Mouse (Mus musculus) CD4-positive helper T cell, adult 2 months (primary cell): ENCODE data around the gene Gm47995.

ENCODE experiments used
- DNase-seq: peaks from one replicate; pipeline ENCODE4 v3.0.0-alpha.2; 2012; ENCODE audit warnings: low read depth, missing footprints, low spot score

Gm47995 gene

DNA sequence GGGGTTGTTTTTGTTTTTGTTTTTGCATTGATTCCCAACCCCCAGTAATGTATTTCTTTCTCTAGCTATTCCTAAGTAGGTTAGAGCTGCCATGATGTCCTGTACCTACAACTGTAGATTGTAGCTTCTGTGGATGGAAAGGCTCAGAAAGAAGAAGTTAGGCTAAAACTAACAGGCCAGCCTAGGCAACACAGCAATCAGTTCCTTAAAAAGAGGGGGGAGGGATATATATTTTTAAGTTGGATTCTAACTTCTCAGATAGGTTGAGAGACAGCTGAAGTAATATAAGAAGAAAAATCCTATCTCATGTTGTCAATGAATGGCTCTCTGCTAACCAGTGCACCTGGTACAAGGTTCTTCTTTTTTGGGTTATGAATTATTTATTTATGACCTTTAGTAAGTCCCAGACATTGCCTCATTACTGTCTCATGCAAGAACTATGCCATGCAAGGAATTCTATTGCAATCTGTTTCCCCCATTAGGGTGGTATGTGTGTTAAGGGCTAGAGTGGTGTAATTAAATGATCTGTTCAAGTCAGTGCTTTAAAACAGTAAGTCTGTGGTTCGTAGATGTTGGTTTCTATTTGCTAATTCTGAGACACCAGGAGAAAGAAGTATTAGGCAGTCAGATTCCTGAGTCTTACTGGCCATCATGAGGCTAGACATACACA is 30.2 kb downstream of the Gm47995 start:
- DNase-seq = no peak

- DNase-seq = no peak
Observed at GRCm38 (mm10) chr1:151232346-151232745, 34.1 kb downstream of the Gm47995 start.

DNA sequence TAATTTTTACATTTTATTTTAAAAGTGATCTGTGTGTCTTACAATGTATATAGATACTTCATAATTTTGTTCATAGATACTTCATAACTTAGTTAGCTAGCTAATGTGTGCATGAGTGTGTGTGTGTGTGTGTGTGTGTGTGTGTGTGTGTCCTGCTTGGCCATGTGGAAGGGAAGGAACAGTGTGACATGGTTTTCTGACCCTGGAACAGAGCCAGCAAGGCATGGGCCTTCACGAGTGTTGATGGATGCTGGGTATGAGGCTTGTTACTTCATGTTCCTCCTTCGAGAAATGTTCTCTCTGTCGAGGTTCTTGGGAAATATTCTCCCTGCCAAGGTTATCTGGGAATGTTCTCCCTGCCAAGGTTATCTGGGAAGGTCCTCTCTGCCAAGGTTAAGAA is 35.5 kb downstream of the Gm47995 start:
- DNase-seq = no peak

DNA sequence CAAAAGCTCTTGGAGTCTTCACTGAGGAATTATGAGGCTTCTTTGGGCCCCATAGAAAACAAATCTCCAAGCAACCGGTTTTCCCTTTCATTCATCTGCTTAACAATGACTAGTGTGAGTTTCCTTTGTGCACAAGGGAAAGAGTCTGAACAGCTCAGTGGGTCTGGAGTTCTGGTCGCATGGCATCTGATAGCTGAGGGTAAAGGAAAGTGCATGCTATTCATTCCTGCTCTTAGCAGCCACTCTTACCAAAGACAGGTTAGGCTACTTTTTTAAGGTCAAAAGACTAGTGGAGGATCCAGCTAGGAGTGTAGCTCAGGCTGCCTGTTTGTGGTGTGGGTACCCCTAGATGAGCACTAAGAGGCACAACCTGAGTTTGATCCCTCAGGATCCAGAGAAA is 37.3 kb downstream of the Gm47995 start:
- DNase-seq = no peak

DNA sequence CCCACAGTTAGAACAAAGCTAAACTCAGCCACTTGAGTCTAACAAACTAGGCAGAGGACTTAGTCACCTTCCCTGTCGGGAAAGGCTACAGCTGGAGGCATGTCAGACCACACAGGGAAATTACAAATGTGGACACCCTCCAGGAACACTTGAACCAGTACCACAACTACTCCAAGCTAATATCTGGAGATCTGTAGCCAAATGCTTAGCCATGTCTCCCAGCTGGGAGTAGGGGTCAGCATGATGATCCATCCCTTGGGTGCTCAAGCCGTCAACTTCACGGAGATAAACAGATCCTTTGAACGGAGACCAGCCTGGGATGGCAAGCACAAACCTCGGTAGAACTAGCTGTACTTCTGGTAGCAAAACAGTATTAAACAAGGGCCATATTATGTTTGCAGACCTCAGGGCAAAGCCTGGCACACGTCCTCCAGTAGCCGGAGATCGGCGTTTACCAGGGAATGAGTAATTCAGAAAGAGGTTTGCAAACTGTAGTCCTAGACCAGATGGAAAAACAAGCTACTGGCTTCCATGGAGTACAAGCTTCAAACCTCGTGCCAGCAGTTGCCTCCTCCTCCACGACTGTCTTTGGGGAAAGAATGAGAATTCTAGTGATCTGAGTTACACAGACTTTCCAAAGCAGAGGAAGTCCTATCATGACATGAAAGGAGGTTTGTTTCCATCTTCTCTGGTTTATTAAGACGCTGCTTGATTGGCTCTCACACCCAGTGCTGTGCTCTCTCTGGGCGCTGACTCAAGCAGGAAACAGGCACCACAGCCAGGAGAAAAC is 38.1 kb downstream of the Gm47995 start:
- peak; percentile 47 for DNase-seq

DNA sequence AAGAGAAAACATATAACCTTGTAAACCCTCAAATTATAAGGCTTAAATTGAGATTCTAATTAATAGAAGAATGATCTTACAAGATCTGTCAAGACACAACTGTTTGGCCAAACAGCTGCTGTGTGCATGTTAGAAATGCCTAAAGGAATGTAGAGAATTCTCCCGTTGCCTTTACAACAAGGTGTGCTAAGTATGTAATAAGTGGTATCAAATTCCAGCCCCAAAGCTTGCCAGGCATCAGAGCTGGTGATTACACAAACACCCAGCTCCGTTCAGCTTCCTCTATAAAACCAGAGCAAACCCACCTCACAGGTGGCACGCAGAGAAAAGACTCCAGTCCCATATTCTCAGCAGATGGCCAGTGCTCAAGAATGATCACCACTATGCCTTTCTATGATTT is 39.5 kb downstream of the Gm47995 start:
- DNase-seq = no peak

DNA sequence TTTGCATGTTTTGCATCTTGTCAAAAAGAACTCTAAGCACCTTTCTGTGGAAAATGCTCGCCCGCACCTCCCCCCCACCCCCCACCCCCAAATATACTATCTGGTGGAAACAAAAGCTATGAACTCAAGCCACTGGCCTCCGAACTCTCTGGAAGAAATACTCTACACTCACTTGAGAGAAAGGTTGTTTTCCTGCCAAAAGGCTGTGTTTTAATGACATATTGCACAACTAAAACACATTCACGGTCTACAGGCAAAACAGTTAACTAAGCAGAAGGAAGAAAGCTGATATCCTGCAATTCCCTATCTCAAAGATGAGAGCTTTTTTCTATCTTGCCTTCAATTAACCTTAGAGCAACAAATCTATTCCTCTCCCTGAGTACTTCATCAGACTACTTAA is 45.1 kb downstream of the Gm47995 start:
- no peak for DNase-seq

DNA sequence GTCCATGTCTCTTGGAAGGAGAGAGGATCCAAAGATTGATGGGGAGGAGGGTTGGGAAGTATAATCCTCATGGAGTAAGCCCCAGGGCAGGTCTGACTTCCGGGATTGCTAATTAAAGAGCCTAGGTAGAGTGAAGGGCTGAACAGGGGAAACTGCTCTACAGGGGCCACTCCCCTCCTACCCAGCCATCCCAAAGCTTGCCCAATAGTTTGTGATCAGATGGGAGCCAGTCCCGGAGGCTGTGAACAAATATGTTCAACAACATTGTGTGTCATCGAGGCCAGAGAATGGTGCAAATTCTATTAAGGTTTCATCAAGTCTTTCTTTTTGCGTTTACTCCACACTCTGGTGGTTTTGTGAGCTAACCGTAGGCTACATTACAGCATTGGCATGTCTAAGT is 45.8 kb downstream of the Gm47995 start:
- DNase-seq = no peak

DNA sequence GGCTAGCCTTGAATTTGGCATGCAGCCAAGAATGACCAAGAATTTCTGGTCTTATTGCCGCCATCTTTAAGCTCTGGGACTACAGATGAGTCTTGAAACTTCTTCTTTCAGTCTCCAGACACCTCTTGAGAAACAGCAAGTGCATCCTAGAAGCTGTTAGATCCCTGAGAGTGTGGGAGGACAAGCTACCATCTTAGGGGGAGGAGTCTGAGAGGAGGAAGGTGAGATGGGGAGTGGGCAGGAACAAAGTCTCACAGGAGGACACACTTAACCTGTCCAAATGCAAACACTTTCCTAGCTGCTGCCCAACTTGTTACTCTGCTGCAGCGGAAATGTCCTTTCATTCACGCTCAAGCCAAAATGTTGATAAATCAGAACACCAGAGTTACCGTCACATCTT is 46.5 kb downstream of the Gm47995 start:
- DNase-seq = no peak

GRCm38 (mm10) chr1:151245165-151245564 is 46.9 kb downstream of the Gm47995 start:
- no peak for DNase-seq

GRCm38 (mm10) chr1:151245846-151246245 is 47.6 kb downstream of the Gm47995 start:
- no peak for DNase-seq
